In genomic region chr11:82399621-82400020, GRCm38 (mm10) we compare ENCODE assay signal across 9 mouse cellular contexts. TPM values are rescaled to one million over a fixed set of nuclear protein-coding genes. Genes with fewer than 3 reads are reported as not detected.
DNase-seq lines count a peak whose midpoint lies in the region; ATAC-seq and TF ChIP-seq lines count a peak whose summit lies in the region.
"Had no signal": no experiment of that assay in that cellular context is flagged by ENCODE, and none has a peak within 500 bp of the region (broad histone marks: within the 10 kb centered on the region; RNA-seq: fewer than 3 reads in every experiment).

No protein-coding gene starts in this region.

- 6% methylated on average over 3 of the region's 3 CpGs for WGBS in midbrain, postnatal 0 days
- WGBS in midbrain, embryonic 16.5 days, result 22% methylated on average over 3 of the region's 3 CpGs

- peak; percentile 52 for DNase-seq in gastrocnemius, postnatal 10 days
- no peak for DNase-seq in gastrocnemius, postnatal 36 days
- no peak for DNase-seq in midbrain, postnatal 0 days (ENCODE audit: low spot score)
- DNase-seq in adrenal gland, postnatal 25 days, result peak; percentile 74
- DNase-seq in naive thymus-derived CD4-positive, alpha-beta T cell, adult 2 months (ENCODE audit: low read depth), result peak; percentile 2
- DNase-seq in layer of hippocampus, adult 9-10 months (ENCODE audit: low spot score), result no peak
- DNase-seq in urinary bladder, adult 2 months (ENCODE audit: low spot score), result no peak

- no peak overlapping the region for H3K9ac ChIP-seq in midbrain, postnatal 0 days (replicated peaks; ENCODE audit: low read length, poor library complexity, severe bottlenecking)
- H3K9ac ChIP-seq in midbrain, embryonic 16.5 days (ENCODE audit: low read depth, low read length), result no peak overlapping the region
- H3K9ac ChIP-seq: neural tube, embryonic 12.5 days had no signal

- H3K4me3 ChIP-seq in midbrain, postnatal 0 days (ENCODE audit: low read depth, low read length), result no peak overlapping the region
- no peak overlapping the region for H3K4me3 ChIP-seq in midbrain, embryonic 16.5 days (ENCODE audit: low read depth, low read length)
- H3K4me3 ChIP-seq: neural tube, embryonic 12.5 days had no signal

- no peaks in the 10 kb centered on the region for H3K4me1 ChIP-seq in midbrain, postnatal 0 days (ENCODE audit: insufficient read depth, low read length)
- no peaks in the 10 kb centered on the region for H3K4me1 ChIP-seq in midbrain, embryonic 16.5 days (ENCODE audit: control insufficient read depth, insufficient read depth, low read length)

- no peaks in the 10 kb centered on the region for H3K27me3 ChIP-seq in midbrain, postnatal 0 days (ENCODE audit: insufficient read depth, low read length)
- H3K27me3 ChIP-seq in midbrain, embryonic 16.5 days (ENCODE audit: control insufficient read depth, insufficient read depth, low read depth, low read length), result no peaks in the 10 kb centered on the region; the same call in none of the 2 replicates
- H3K27me3 ChIP-seq: neural tube, embryonic 12.5 days had no signal

- TF ChIP-seq CTCF in midbrain, postnatal 0 days (IDR thresholded peaks at IDR 0.05), result peak; percentile 64

- H3K4me2 ChIP-seq in midbrain, postnatal 0 days (ENCODE audit: low read depth, low read length, poor library complexity, severe bottlenecking), result no peak overlapping the region
- H3K4me2 ChIP-seq in midbrain, embryonic 16.5 days (ENCODE audit: low read length), result no peak overlapping the region
- H3K4me2 ChIP-seq: neural tube, embryonic 12.5 days had no signal

- H3K9me3 ChIP-seq in midbrain, postnatal 0 days (ENCODE audit: low read length), result no peaks in the 10 kb centered on the region
- H3K9me3 ChIP-seq in midbrain, embryonic 16.5 days (replicated peaks; ENCODE audit: control insufficient read depth, low read length, poor library complexity, severe bottlenecking), result no peaks in the 10 kb centered on the region
- H3K9me3 ChIP-seq: neural tube, embryonic 12.5 days had no signal

- H3K36me3 ChIP-seq in midbrain, postnatal 0 days (ENCODE audit: insufficient read depth, low read length), result no peaks in the 10 kb centered on the region
- H3K36me3 ChIP-seq in midbrain, embryonic 16.5 days (ENCODE audit: control insufficient read depth, insufficient read depth, low read length), result no peaks in the 10 kb centered on the region
- H3K36me3 ChIP-seq: neural tube, embryonic 12.5 days had no signal

- intact Hi-C loops in gastrocnemius, postnatal 36 days (cut with DNase I), result loop anchor here (10.0 kb wide), 1 partner anchor 165 kb away; no protein-coding TSS in a partner anchor

- no peak overlapping the region for H3K27ac ChIP-seq in midbrain, postnatal 0 days (ENCODE audit: low read depth, low read length)
- H3K27ac ChIP-seq in midbrain, embryonic 16.5 days (ENCODE audit: low read length), result no peak overlapping the region
- H3K27ac ChIP-seq: neural tube, embryonic 12.5 days had no signal

- ATAC-seq in midbrain, postnatal 0 days (ENCODE audit: low FRiP score), result no peak
- ATAC-seq in midbrain, embryonic 16.5 days, result no peak

RNA-seq across cellular contexts. Expression of gene Tmem132e, which starts 10.9 kb away (rescaled TPM):
- under 1 TPM; 0.47 to 0.49 TPM for total RNA-seq in gastrocnemius, postnatal 10 days (2021)
- not detected for total RNA-seq in gastrocnemius, postnatal 36 days (2021)
- total RNA-seq in midbrain, postnatal 0 days (2014; rRNA removed), result 42.0 and 42.7 TPM in 2 replicates
- 4.2 and 4.4 TPM in 2 replicates for polyA plus RNA-seq in midbrain, postnatal 0 days (2015; fragmentation: Nextera tagmentation; extraction: Ambion mirVana)
- polyA plus RNA-seq in midbrain, embryonic 16.5 days (2015; fragmentation: Nextera tagmentation; extraction: Ambion mirVana), result 2.1 and 2.9 TPM in 2 replicates
- total RNA-seq in adrenal gland, postnatal 25 days (2021), result 0.33 and 1.3 TPM in 2 replicates
- polyA plus RNA-seq in urinary bladder, adult 2 months (2012; rRNA removed), result 1.8 TPM in 2 replicates

Comparison
In these comparisons a context has a peak if more than half of its experiments do, and no peak if none do; other contexts are left out.
1. DNase-seq: peak in gastrocnemius, postnatal 10 days (single experiment), adrenal gland, postnatal 25 days (single experiment) and naive thymus-derived CD4-positive, alpha-beta T cell, adult 2 months (single experiment); none in gastrocnemius, postnatal 36 days (0 of 2), midbrain, postnatal 0 days (single experiment), layer of hippocampus, adult 9-10 months (single experiment) and urinary bladder, adult 2 months (single experiment).
2. RNA of gene Tmem132e, which starts 10.9 kb away (total RNA-seq): 42.0 to 42.7 TPM in midbrain, postnatal 0 days; 0.33 to 1.3 TPM in adrenal gland, postnatal 25 days, 0.47 to 0.49 TPM in gastrocnemius, postnatal 10 days and not detected in gastrocnemius, postnatal 36 days; every median in the first group is over 10 times any median in the second.